Mouse (Mus musculus): ENCODE results near the gene Pcnx2.

Gene Pcnx2

GRCm38 (mm10) chr8:125819797-125820196 lies 78.3 kb downstream of the Pcnx2 start:
- DNase-seq (ENCODE audit: low spot score in 2 of 2), result no peak

- no peak for DNase-seq (ENCODE audit: low spot score in 2 of 2)
Measured at GRCm38 (mm10) chr8:125818796-125819195, 79.3 kb downstream of the Pcnx2 start.

- DNase-seq (ENCODE audit: low spot score in 2 of 2), result no peak
Measured at GRCm38 (mm10) chr8:125816742-125817141, 81.4 kb downstream of the Pcnx2 start.

DNA sequence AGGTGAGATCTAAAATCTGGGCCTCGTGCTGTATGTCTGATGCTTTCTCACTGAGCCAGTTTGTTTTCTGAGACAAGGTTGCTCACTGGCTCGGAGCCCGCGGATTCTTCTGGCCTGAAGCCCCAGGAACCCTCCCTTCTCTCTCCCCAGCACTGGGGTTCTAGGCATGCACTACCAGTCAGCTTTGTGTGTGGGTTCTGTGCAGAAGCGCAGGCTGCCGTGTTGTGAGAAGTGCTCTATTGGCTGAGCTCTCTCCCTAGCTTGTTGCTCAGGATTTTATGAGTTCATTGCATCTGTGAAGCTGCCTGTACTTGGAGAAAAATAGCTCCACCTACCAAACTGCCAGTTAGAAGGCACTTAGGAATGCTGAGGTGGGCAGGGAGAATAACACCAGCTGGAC lies 89.3 kb downstream of the Pcnx2 start:
- no peak for DNase-seq (ENCODE audit: low spot score in 2 of 2)

- no peak for DNase-seq (ENCODE audit: low spot score in 2 of 2)
Measured at GRCm38 (mm10) chr8:125807905-125808310, 90.2 kb downstream of the Pcnx2 start.

DNA sequence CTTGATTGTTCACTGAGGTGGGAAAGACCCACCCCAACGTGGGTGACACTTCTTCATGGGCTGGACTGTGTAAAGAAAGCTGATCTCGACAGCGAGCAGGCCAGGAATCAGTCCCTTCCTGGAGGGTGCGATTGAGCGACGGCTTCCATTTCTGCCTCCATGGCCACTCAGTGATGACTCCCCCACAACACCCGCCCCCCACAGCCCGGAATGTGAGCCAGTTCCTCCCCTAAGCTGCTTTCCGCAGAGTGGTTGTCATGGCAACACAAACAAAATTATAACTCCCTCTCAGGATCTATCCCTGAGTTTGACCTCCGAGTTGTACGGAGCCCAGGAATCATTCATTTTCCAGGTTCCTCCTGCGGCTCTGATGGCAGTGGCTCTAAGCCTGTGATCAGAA lies 91.7 kb downstream of the Pcnx2 start:
- DNase-seq (ENCODE audit: low spot score in 2 of 2), result no peak

- DNase-seq (ENCODE audit: low spot score in 2 of 2), result no peak
Measured at GRCm38 (mm10) chr8:125796970-125797369, 101.1 kb downstream of the Pcnx2 start.

DNA sequence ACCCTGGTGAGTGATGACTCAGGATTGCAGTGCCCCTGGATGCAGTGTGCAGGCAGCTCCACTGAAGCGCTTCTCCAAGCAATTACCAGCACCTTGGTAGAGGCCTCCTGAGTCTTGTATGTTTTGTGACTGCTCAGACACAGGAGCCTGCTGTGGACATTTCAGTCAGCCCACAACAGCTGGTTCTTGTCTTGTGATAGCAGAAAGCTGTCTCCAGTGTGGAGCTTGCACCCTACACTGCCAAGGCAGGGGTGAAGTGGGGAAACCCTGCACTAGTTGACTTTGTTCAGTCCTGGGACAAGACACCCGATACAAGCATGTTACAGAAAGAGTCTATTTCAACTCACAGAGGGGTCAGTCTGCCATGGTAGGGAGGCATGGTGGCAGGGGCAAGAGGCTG lies 102.8 kb downstream of the Pcnx2 start:
- no peak for DNase-seq (ENCODE audit: low spot score in 2 of 2)

- no peak for DNase-seq (ENCODE audit: low spot score in 2 of 2)
Measured at GRCm38 (mm10) chr8:125792816-125793455, 105.2 kb downstream of the Pcnx2 start.

DNA sequence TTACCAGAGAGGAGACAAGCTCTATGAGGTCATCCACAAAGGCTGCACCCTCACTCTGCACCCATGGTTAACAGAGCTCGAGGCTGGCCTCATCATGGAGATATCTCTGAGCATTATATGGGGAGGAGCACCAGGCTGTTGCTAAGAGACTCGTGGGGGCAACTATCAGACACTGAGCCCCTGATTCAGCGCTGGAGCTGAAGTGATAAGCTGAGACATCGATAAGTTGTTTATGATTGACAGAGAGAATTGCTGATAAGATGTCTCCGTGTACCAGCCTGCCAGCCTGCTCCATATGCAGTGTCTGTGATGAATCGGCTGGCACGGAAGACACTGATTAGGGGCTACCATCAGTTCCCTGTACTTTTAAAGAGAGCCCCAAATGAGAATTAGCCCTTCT lies 111.2 kb downstream of the Pcnx2 start:
- DNase-seq (ENCODE audit: low spot score in 2 of 2), result no peak

DNA sequence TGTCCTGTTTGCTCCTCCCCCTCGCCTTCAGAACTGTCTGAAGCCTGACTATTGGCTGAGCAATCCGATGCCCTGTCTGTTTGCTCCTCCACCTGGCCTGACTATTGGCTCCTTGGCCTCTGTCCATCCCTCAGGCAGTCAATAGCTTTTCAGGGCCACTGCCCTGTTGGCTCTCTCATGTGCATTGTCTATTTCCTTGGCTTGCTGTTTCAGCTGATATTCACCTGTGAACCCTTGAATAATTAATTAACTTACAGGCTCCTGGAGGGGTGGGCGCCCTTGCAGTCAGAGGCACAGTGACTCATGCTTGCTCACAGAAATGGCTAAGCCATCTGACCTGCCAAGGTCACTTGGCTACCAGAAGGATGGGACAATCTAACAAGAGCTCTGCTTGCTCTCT lies 116.0 kb downstream of the Pcnx2 start:
- no peak for DNase-seq (ENCODE audit: low spot score in 2 of 2)

GRCm38 (mm10) chr8:125779656-125780055 lies 118.5 kb downstream of the Pcnx2 start:
- DNase-seq (ENCODE audit: low spot score in 2 of 2), result no peak

GRCm38 (mm10) chr8:125778919-125779318 lies 119.2 kb downstream of the Pcnx2 start:
- peak; percentile 8 to 19 for DNase-seq (ENCODE audit: low spot score in 2 of 2)

GRCm38 (mm10) chr8:125777478-125778164 lies 120.5 kb downstream of the Pcnx2 start:
- DNase-seq (ENCODE audit: low spot score in 2 of 2), result no peak

DNA sequence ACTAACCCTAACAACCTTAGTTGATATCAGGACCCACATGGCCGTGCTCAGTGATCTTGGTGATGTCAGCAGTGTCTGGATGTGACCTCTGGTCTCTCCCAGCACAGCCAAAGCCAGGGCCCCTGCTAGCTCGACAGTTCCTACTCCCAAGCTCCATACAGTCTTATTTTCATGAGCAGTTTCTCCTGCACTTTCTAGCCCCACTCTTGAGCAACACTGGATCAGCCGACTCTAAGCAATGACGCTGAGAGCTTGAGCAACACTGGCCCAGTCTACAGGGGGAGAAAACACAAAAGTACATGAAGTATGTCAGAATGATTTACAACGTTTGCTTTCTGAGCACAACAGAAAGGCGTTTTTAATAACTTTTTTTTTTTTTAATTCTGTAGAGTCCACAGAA lies 121.3 kb downstream of the Pcnx2 start:
- DNase-seq (ENCODE audit: low spot score in 2 of 2), result no peak

GRCm38 (mm10) chr8:125776314-125776713 lies 121.8 kb downstream of the Pcnx2 start:
- no peak for DNase-seq (ENCODE audit: low spot score in 2 of 2)

GRCm38 (mm10) chr8:125775031-125775430 lies 123.1 kb downstream of the Pcnx2 start:
- DNase-seq (ENCODE audit: low spot score in 2 of 2), result no peak

DNA sequence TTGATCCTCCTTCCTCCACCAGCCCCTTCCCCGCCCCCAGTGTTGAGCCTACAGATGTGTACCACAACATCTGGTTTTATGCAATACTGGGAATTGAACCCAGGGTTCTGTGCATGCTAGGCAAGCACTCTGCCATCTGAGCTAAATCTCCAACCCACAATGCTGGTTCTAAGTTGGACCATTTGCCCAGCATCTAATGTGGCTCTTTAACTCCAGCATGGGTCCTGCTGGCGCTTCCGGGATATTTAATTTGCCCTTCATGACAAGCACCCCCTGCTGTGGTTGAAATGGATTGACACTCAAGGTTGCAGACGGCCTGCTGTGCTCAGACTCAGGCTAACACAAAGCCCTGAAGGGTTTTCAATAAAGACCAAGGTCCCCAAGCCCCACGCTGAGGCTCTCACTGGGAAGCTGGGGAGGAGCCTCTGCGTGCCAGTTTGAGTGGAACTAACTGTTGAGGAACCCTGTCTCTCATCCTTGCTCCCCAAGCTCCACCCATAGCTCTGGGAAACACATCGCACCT lies 124.8 kb downstream of the Pcnx2 start:
- DNase-seq (ENCODE audit: low spot score in 2 of 2), result no peak

GRCm38 (mm10) chr8:125772300-125772699 lies 125.8 kb downstream of the Pcnx2 start:
- no peak for DNase-seq (ENCODE audit: low spot score in 2 of 2)

- DNase-seq (ENCODE audit: low spot score in 2 of 2), result no peak
Measured at GRCm38 (mm10) chr8:125768079-125768478, 130.0 kb downstream of the Pcnx2 start.

DNA sequence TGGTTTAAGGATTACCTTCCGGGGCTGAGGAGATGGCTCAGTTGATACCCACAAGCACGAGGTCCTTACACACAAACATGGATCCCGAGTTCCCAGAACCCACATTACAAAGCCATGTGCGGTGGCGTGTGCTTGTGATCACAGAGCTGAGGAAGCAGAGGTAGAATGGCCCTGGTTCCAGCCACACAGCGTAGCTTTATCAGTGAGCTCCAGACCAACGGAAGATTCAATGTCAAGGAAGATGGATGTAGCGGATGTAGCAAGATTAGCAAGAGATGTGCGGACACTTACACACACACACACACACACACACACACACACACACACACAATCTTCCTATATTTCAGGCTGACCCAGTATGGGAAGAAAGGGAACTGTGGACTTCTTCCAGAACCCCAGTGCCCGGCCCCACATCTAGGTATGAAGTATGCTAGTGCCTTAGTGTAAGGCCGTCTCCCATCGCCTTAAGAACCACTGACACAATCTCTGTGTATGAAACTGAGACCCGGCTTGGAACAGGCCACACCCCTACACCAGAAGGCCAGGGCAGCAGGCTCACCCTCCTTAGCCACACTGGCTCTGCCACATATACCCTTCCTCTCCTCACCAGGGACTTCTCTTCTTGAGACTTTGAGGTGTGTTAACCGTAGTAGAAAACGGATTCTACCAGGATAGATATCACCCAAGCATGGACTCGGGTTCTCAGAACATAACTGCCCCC lies 134.9 kb downstream of the Pcnx2 start:
- no peak for DNase-seq (ENCODE audit: low spot score in 2 of 2)

GRCm38 (mm10) chr8:125759022-125759421 lies 139.1 kb downstream of the Pcnx2 start:
- peak; percentile 19 to 21 for DNase-seq (ENCODE audit: low spot score in 2 of 2)

DNA sequence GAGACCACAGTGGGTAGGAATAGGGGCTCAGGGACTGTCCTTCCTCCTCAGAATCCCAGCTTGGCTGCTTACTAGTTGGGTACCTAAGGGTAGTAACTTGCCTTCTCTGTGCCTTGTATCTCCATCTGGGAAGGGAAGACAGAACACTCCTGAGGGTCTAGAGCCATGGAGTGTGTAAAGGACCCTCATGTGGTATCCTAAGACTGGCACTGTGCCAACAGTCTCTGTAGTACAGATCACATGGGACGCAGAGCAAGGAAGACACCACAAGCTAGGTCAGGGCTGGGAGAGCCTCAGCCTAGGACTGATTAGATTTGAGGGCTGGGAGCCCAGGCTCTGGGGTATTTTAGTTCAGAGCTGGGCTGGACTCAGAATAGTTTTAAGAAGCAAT lies 141.0 kb downstream of the Pcnx2 start:
- DNase-seq (ENCODE audit: low spot score in 2 of 2), result no peak

Data from spleen, postnatal 36 days (tissue).